Mouse (Mus musculus) E14TG2a.4 (cell line): Measurements from ENCODE around the gene Bmp6.

Source experiments
- H3K27me3 ChIP-seq: 2 replicates; pipeline ENCODE4 v1.6.1; 2014; ENCODE audit warnings: low read length, control low read depth; ENCODE audit not compliant: insufficient read depth
- H3K36me3 ChIP-seq: 2 replicates; pipeline ENCODE4 v1.6.1; 2014; ENCODE audit warnings: low read length, control low read depth; ENCODE audit not compliant: insufficient read depth
- H3K4me1 ChIP-seq: replicated peaks from 2 replicates; pipeline ENCODE4 v1.6.1; 2014; ENCODE audit warnings: low read depth, low read length, control low read depth
- H3K4me3 ChIP-seq: replicated peaks from 2 replicates; pipeline ENCODE4 v1.5.1; 2014; ENCODE audit warnings: mild to moderate bottlenecking, low read length
- H3K9me3 ChIP-seq: 2 replicates; pipeline ENCODE4 v1.6.1; 2014; ENCODE audit warnings: low read length, control low read depth
- CTCF ChIP-seq: conservative IDR thresholded peaks from 2 replicates; pipeline ENCODE4 v1.5.1; 2014; ENCODE audit warnings: low read length
- NANOG ChIP-seq: IDR thresholded peaks from 2 replicates; pipeline ENCODE4 v1.6.1; 2014; ENCODE audit warnings: borderline replicate concordance, low read length, mixed read lengths
- POU5F1 ChIP-seq: IDR thresholded peaks from 2 replicates; pipeline ENCODE4 v1.6.1; 2014; ENCODE audit warnings: low read length, borderline replicate concordance

Gene Bmp6

GRCm38 (mm10) chr13:38529576-38529975, 184.7 kb downstream of the Bmp6 start:
- Histone ChIP-seq H3K9me3 (no peaks in the 10 kb centered on the region), H3K4me1 (peaks cover 24% of the 10 kb centered on the region), H3K36me3 (peaks cover 12% of the 10 kb centered on the region), H3K4me3 (no peak overlapping the region), H3K27me3 (peaks cover 40% of the 10 kb centered on the region)
- TF ChIP-seq CTCF (no peak), POU5F1 (no peak), NANOG (no peak)

DNA sequence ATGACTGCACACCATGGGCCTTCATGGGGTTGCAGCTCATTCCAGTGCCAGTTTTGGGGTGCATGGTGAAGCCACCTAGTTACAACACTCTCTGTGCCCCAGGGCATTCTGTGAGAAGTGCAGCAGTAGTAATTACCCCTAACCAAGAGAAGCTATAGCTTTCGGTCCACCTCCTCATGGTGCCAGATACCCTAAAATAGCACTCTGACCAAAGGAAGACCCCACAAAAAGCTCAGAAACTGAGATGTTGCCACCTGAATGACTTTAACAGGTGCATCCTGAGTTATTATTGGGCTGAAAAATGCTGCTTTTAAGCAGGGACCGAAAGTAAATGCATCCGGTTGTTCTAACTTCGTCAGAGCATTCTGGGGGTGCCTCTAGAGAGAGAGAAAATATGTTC, 186.6 kb downstream of the Bmp6 start:
- H3K36me3 ChIP-seq, result no peaks in the 10 kb centered on the region
- TF ChIP-seq CTCF (no peak), POU5F1 (no peak), NANOG (no peak)
- H3K4me1 ChIP-seq, result peaks cover 18% of the 10 kb centered on the region
- no peak overlapping the region for H3K4me3 ChIP-seq
- H3K27me3 ChIP-seq, result peaks cover 43% of the 10 kb centered on the region
- no peaks in the 10 kb centered on the region for H3K9me3 ChIP-seq

- H3K9me3 ChIP-seq, result no peaks in the 10 kb centered on the region
- H3K4me3 ChIP-seq, result no peak overlapping the region
- peaks cover 43% of the 10 kb centered on the region for H3K27me3 ChIP-seq
- H3K4me1 ChIP-seq, result peaks cover 5% of the 10 kb centered on the region
- TF ChIP-seq CTCF, result no peak
- no peak for TF ChIP-seq POU5F1
- no peak for TF ChIP-seq NANOG
- no peaks in the 10 kb centered on the region for H3K36me3 ChIP-seq
These were observed 188.6 kb downstream of the Bmp6 start for GRCm38 (mm10) chr13:38533461-38533860.

DNA sequence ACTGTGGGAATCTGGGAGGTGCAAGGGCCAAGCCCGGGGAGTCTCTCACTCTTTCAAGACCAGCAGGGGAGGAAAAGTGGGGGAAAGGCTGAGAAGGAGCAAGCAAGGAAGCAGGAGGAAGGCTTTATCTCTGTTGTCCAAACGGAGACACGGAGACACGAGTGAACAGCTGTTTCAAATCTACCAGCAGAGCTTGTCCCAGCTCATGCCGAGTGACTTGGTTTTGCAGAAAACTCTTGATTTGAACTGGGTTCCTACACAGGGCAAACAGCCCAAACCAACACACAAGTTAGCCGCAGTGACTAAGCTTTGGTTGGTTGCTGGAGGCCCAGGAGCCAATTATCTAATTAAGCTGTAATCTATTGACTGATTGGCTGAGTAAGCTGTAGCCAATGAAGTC, 189.1 kb downstream of the Bmp6 start:
- Histone ChIP-seq H3K4me1 (no peaks in the 10 kb centered on the region), H3K27me3 (peaks cover 38% of the 10 kb centered on the region), H3K9me3 (no peaks in the 10 kb centered on the region), H3K4me3 (no peak overlapping the region), H3K36me3 (no peaks in the 10 kb centered on the region)
- TF ChIP-seq NANOG (no peak), POU5F1 (no peak), CTCF (no peak)

DNA sequence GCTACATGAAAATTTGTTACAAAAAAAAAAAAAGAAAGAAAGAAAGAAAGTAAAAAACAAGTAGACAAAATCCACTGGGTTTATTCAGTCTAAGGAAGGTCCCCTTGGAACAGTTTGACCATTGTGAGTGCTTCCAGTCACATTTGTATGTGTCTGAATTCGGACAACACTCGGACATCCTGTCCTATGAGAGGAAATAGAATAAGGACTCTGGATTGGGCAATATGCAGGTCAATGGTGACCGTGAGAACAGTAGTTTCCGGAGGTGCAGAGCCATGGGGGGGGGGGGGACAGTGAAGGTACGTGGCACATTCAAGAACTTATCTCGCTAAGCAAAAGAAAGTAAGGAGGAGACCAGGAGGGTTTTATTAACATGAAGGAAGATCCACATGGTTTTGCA, 189.8 kb downstream of the Bmp6 start:
- no peak for TF ChIP-seq NANOG
- no peak for TF ChIP-seq POU5F1
- TF ChIP-seq CTCF, result no peak
- Histone ChIP-seq H3K4me1 (no peaks in the 10 kb centered on the region), H3K27me3 (peaks cover 31% of the 10 kb centered on the region), H3K9me3 (no peaks in the 10 kb centered on the region), H3K36me3 (no peaks in the 10 kb centered on the region), H3K4me3 (no peak overlapping the region)

DNA sequence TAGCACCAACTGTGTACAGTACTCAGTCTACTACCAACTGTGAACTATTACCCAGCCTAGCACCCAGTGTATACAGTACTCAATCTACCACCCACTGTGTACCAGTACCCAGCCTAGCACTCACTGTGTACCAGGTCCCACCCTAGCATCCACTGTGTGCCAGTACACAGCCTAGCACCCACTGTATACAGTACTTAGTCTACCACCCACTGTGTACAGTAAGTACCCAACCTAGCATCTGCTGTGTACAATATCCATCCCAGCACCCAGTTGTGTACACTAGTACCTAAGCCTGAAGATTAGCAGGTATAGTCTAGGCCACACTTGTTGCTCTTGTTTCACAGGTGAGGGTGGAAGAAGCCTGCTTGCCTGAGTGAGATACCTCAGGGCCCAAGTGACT, 192.6 kb downstream of the Bmp6 start:
- TF ChIP-seq POU5F1 (no peak), CTCF (no peak), NANOG (no peak)
- H3K36me3 ChIP-seq, result no peaks in the 10 kb centered on the region
- H3K4me1 ChIP-seq, result peaks cover 6% of the 10 kb centered on the region
- no peak overlapping the region for H3K4me3 ChIP-seq
- no peaks in the 10 kb centered on the region for H3K9me3 ChIP-seq
- peaks cover 13% of the 10 kb centered on the region for H3K27me3 ChIP-seq

GRCm38 (mm10) chr13:38539192-38539900, 194.4 kb downstream of the Bmp6 start:
- Histone ChIP-seq H3K36me3 (no peaks in the 10 kb centered on the region), H3K4me1 (peaks cover 6% of the 10 kb centered on the region), H3K9me3 (no peaks in the 10 kb centered on the region), H3K4me3 (no peak overlapping the region), H3K27me3 (peaks cover 3% of the 10 kb centered on the region; the same call in 1 of the 2 replicates)
- TF ChIP-seq NANOG (no peak), CTCF (no peak), POU5F1 (no peak)

DNA sequence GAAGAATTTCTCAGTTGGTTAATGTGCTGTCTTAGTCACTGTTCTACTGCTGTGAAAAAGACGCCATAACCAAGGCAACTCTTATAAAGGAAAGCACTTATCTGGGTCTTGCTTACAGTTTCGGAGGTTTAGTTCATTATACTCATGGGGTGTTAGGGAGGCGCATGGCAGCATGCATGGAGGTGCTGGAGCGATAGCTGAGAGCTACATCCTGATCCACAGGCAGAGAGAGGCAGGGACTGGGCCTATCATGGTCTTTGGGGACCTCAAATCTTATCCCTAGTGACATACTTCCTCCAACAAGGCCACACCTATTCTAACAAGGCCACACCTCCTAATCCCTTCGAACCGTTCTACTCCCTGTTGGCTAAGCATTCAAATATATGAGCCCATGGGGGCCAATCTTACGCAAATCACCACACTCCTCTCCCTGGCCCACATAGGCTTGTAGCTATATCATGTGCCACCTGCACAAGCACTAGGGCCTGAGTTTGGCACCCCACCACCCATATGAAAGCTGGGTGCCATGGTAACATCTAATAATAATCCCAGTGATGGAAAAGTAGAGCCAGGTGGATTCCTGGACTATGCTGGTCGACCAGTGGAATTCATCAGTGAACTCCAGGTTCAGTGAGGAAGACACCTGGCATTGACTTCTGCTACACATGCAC, 198.7 kb downstream of the Bmp6 start:
- no peaks in the 10 kb centered on the region for H3K9me3 ChIP-seq
- TF ChIP-seq POU5F1, result no peak
- TF ChIP-seq NANOG, result no peak
- no peak for TF ChIP-seq CTCF
- H3K27me3 ChIP-seq, result no peaks in the 10 kb centered on the region
- peaks cover 6% of the 10 kb centered on the region for H3K4me1 ChIP-seq
- no peaks in the 10 kb centered on the region for H3K36me3 ChIP-seq
- H3K4me3 ChIP-seq, result no peak overlapping the region
